Mouse (Mus musculus): ENCODE data around the gene Ifnab. TPM values are rescaled to one million over a fixed set of nuclear protein-coding genes. Genes with fewer than 3 reads are reported as not detected.

Ifnab gene
- polyA plus RNA-seq, 1 experiment from 2014 or later: not detected

- 90% methylated on average over 1 of the region's 1 CpGs for WGBS
These were observed 8.1 kb upstream of the Ifnab start for GRCm38 (mm10) chr4:88699301-88699700.

GRCm38 (mm10) chr4:88698781-88699180 lies 7.6 kb upstream of the Ifnab start:
- no peaks in the 10 kb centered on the region for H3K27me3 ChIP-seq (ENCODE audit: poor library complexity, severe bottlenecking)
- WGBS: 87% methylated on average over 5 of the region's 5 CpGs
- no peaks in the 10 kb centered on the region for H3K4me1 ChIP-seq
- no peak for DNase-seq (ENCODE audit: extremely low spot score, low spot score)
- H3K9me3 ChIP-seq: no peaks in the 10 kb centered on the region
- H3K27ac ChIP-seq: no peak overlapping the region
- H3K4me3 ChIP-seq: no peak overlapping the region
- no peaks in the 10 kb centered on the region for H3K36me3 ChIP-seq (replicated peaks)

More at GRCm38 (mm10) chr4:88699301-88699700, 8.1 kb upstream of the Ifnab start:
- Histone ChIP-seq H3K27me3 (ENCODE audit: poor library complexity, severe bottlenecking) (no peaks in the 10 kb centered on the region), H3K9me3 (no peaks in the 10 kb centered on the region), H3K4me3 (no peak overlapping the region), H3K27ac (no peak overlapping the region), H3K4me1 (no peaks in the 10 kb centered on the region), H3K36me3 (replicated peaks) (no peaks in the 10 kb centered on the region)
- DNase-seq (ENCODE audit: extremely low spot score, low spot score): no peak

- no peak overlapping the region for H3K27ac ChIP-seq
- no peak overlapping the region for H3K4me3 ChIP-seq
- no peaks in the 10 kb centered on the region for H3K4me1 ChIP-seq
- DNase-seq (ENCODE audit: extremely low spot score, low spot score): no peak
- no peaks in the 10 kb centered on the region for H3K27me3 ChIP-seq (ENCODE audit: poor library complexity, severe bottlenecking)
- no peaks in the 10 kb centered on the region for H3K9me3 ChIP-seq
- WGBS: 78% methylated on average over 4 of the region's 4 CpGs
- no peaks in the 10 kb centered on the region for H3K36me3 ChIP-seq (replicated peaks)
These were observed 6.6 kb upstream of the Ifnab start for GRCm38 (mm10) chr4:88697753-88698152.

- H3K4me1 ChIP-seq: no peaks in the 10 kb centered on the region
- WGBS: 69% methylated on average over 6 of the region's 6 CpGs
- DNase-seq (ENCODE audit: extremely low spot score, low spot score): no peak
- H3K4me3 ChIP-seq: no peak overlapping the region
- H3K9me3 ChIP-seq: no peaks in the 10 kb centered on the region
- no peak overlapping the region for H3K27ac ChIP-seq
- no peaks in the 10 kb centered on the region for H3K27me3 ChIP-seq (ENCODE audit: poor library complexity, severe bottlenecking)
- H3K36me3 ChIP-seq (replicated peaks): no peaks in the 10 kb centered on the region
These were observed 5.9 kb upstream of the Ifnab start for GRCm38 (mm10) chr4:88697108-88697507.

- Histone ChIP-seq H3K4me3 (no peak overlapping the region), H3K4me1 (no peaks in the 10 kb centered on the region), H3K9me3 (no peaks in the 10 kb centered on the region), H3K36me3 (replicated peaks) (no peaks in the 10 kb centered on the region), H3K27me3 (ENCODE audit: poor library complexity, severe bottlenecking) (no peaks in the 10 kb centered on the region), H3K27ac (no peak overlapping the region)
- DNase-seq (ENCODE audit: extremely low spot score, low spot score): peak; percentile 75
- WGBS: 29% methylated on average over 3 of the region's 3 CpGs
These were observed 5.2 kb upstream of the Ifnab start for GRCm38 (mm10) chr4:88696237-88696884.

- DNase-seq (ENCODE audit: extremely low spot score, low spot score): no peak
- Histone ChIP-seq H3K27ac (no peak overlapping the region), H3K4me1 (no peaks in the 10 kb centered on the region), H3K27me3 (ENCODE audit: poor library complexity, severe bottlenecking) (no peaks in the 10 kb centered on the region), H3K4me3 (no peak overlapping the region), H3K9me3 (no peaks in the 10 kb centered on the region), H3K36me3 (replicated peaks) (no peaks in the 10 kb centered on the region)
- 89% methylated on average over 2 of the region's 2 CpGs for WGBS
These were observed 2.2 kb upstream of the Ifnab start for GRCm38 (mm10) chr4:88693392-88693791.

GRCm38 (mm10) chr4:88692537-88692936 lies 1.4 kb upstream of the Ifnab start:
- H3K4me3 ChIP-seq: no peak overlapping the region
- no peak for DNase-seq (ENCODE audit: extremely low spot score, low spot score)
- H3K36me3 ChIP-seq (replicated peaks): no peaks in the 10 kb centered on the region
- H3K4me1 ChIP-seq: no peaks in the 10 kb centered on the region
- no peaks in the 10 kb centered on the region for H3K27me3 ChIP-seq (ENCODE audit: poor library complexity, severe bottlenecking)
- H3K9me3 ChIP-seq: no peaks in the 10 kb centered on the region
- 97% methylated on average over 1 of the region's 1 CpGs for WGBS
- no peak overlapping the region for H3K27ac ChIP-seq

GRCm38 (mm10) chr4:88683812-88684211 lies 7.3 kb downstream of the Ifnab start, which contains the start of gene Ifna2:
Gene Ifna2, minus strand, starts transcription at chr4:88683912.
- Histone ChIP-seq H3K4me3 (no peak within 1 kb of the TSS), H3K27me3 (ENCODE audit: poor library complexity, severe bottlenecking) (no peaks in the 10 kb centered on the region), H3K27ac (no peak within 1 kb of the TSS), H3K4me1 (no peaks in the 10 kb centered on the region), H3K36me3 (replicated peaks) (no peaks in the 10 kb centered on the region), H3K9me3 (no peaks in the 10 kb centered on the region)
- 91% methylated on average over 1 of the region's 1 CpGs for WGBS
- DNase-seq (ENCODE audit: extremely low spot score, low spot score): no peak

GRCm38 (mm10) chr4:88681353-88681752 lies 9.8 kb downstream of the Ifnab start:
- no peaks in the 10 kb centered on the region for H3K4me1 ChIP-seq
- H3K9me3 ChIP-seq: no peaks in the 10 kb centered on the region
- no peak overlapping the region for H3K4me3 ChIP-seq
- no peaks in the 10 kb centered on the region for H3K36me3 ChIP-seq (replicated peaks)
- no peak for DNase-seq (ENCODE audit: extremely low spot score, low spot score)
- no peaks in the 10 kb centered on the region for H3K27me3 ChIP-seq (ENCODE audit: poor library complexity, severe bottlenecking)
- 89% methylated on average over 3 of the region's 3 CpGs for WGBS
- no peak overlapping the region for H3K27ac ChIP-seq

GRCm38 (mm10) chr4:88680362-88680761 lies 10.8 kb downstream of the Ifnab start:
- Histone ChIP-seq H3K27ac (no peak overlapping the region), H3K4me3 (no peak overlapping the region), H3K36me3 (replicated peaks) (no peaks in the 10 kb centered on the region), H3K9me3 (no peaks in the 10 kb centered on the region), H3K27me3 (ENCODE audit: poor library complexity, severe bottlenecking) (no peaks in the 10 kb centered on the region), H3K4me1 (no peaks in the 10 kb centered on the region)
- WGBS: 52% methylated on average over 8 of the region's 8 CpGs
- no peak for DNase-seq (ENCODE audit: extremely low spot score, low spot score)

- H3K27me3 ChIP-seq (ENCODE audit: poor library complexity, severe bottlenecking): no peaks in the 10 kb centered on the region
- H3K4me3 ChIP-seq: no peak within 1 kb of the TSS
- H3K9me3 ChIP-seq: no peaks in the 10 kb centered on the region
- no peak within 1 kb of the TSS for H3K27ac ChIP-seq
- no peaks in the 10 kb centered on the region for H3K4me1 ChIP-seq
- 84% methylated on average over 1 of the region's 1 CpGs for WGBS
- no peaks in the 10 kb centered on the region for H3K36me3 ChIP-seq (replicated peaks)
- DNase-seq (ENCODE audit: extremely low spot score, low spot score): no peak
These were observed 14.3 kb downstream of the Ifnab start, which contains the start of gene Ifna16 for GRCm38 (mm10) chr4:88676824-88677223. Gene Ifna16, minus strand, starts transcription at chr4:88676924.

- no peaks in the 10 kb centered on the region for H3K36me3 ChIP-seq (replicated peaks)
- no peaks in the 10 kb centered on the region; the same call in 1 of the 2 replicates for H3K9me3 ChIP-seq
- H3K4me1 ChIP-seq: no peaks in the 10 kb centered on the region
- no peak overlapping the region for H3K4me3 ChIP-seq
- no peak for DNase-seq (ENCODE audit: extremely low spot score, low spot score)
- H3K27ac ChIP-seq: no peak overlapping the region
- WGBS: 60% methylated on average over 1 of the region's 1 CpGs
- H3K27me3 ChIP-seq (ENCODE audit: poor library complexity, severe bottlenecking): no peaks in the 10 kb centered on the region
These were observed 35.7 kb downstream of the Ifnab start for GRCm38 (mm10) chr4:88655461-88655860.

- Histone ChIP-seq H3K4me3 (no peak overlapping the region), H3K27me3 (ENCODE audit: poor library complexity, severe bottlenecking) (no peaks in the 10 kb centered on the region), H3K27ac (no peak overlapping the region), H3K4me1 (no peaks in the 10 kb centered on the region), H3K36me3 (replicated peaks) (no peaks in the 10 kb centered on the region), H3K9me3 (no peaks in the 10 kb centered on the region; the same call in 1 of the 2 replicates)
- WGBS: 75% methylated on average over 3 of the region's 3 CpGs
- DNase-seq (ENCODE audit: extremely low spot score, low spot score): no peak
These were observed 37.5 kb downstream of the Ifnab start for GRCm38 (mm10) chr4:88653644-88654043.

All from forebrain, embryonic 10.5 days (tissue).